ENCODE assay signal across 8 mouse cellular contexts in genomic region chr12:16643508-16644345, GRCm38 (mm10). TPM values are rescaled to one million over a fixed set of nuclear protein-coding genes. Genes with fewer than 3 reads are reported as not detected.
DNase-seq lines count a peak whose midpoint lies in the region; ATAC-seq lines count a peak whose summit lies in the region.

No protein-coding gene starts in this region.

- H3K36me3 ChIP-seq in kidney, embryonic 14.5 days (ENCODE audit: control insufficient read depth, insufficient read depth, low read length): no peaks in the 10 kb centered on the region
- H3K36me3 ChIP-seq in embryonic facial prominence, embryonic 14.5 days (ENCODE audit: control insufficient read depth, insufficient read depth, low read length): no peaks in the 10 kb centered on the region
- H3K36me3 ChIP-seq in heart, embryonic 12.5 days: no peaks in the 10 kb centered on the region
- H3K36me3 ChIP-seq in liver, embryonic 12.5 days: no peaks in the 10 kb centered on the region

- no peak overlapping the region for H3K4me2 ChIP-seq in kidney, embryonic 14.5 days (replicated peaks; ENCODE audit: low read depth, low read length)
- no peak overlapping the region for H3K4me2 ChIP-seq in embryonic facial prominence, embryonic 14.5 days (ENCODE audit: low read depth, low read length)
- H3K4me2 ChIP-seq in heart, embryonic 12.5 days: no peak overlapping the region
- H3K4me2 ChIP-seq in liver, embryonic 12.5 days: no peak overlapping the region

- no peak overlapping the region for H3K27ac ChIP-seq in kidney, embryonic 14.5 days (ENCODE audit: low read depth, low read length)
- H3K27ac ChIP-seq in embryonic facial prominence, embryonic 14.5 days (replicated peaks; ENCODE audit: low read depth, low read length): no peak overlapping the region; the same call in 1 of the 2 replicates
- H3K27ac ChIP-seq in heart, embryonic 12.5 days (ENCODE audit: poor library complexity, severe bottlenecking): no peak overlapping the region
- no peak overlapping the region for H3K27ac ChIP-seq in liver, embryonic 12.5 days

- no peaks in the 10 kb centered on the region for H3K9me3 ChIP-seq in kidney, embryonic 14.5 days (ENCODE audit: control insufficient read depth, low read length)
- H3K9me3 ChIP-seq in embryonic facial prominence, embryonic 14.5 days (ENCODE audit: control insufficient read depth, low read length): no peaks in the 10 kb centered on the region
- H3K9me3 ChIP-seq in heart, embryonic 12.5 days (replicated peaks): no peaks in the 10 kb centered on the region
- no peaks in the 10 kb centered on the region for H3K9me3 ChIP-seq in liver, embryonic 12.5 days (replicated peaks)

- H3K27me3 ChIP-seq in kidney, embryonic 14.5 days (ENCODE audit: control insufficient read depth, insufficient read depth, low read length): no peaks in the 10 kb centered on the region
- no peaks in the 10 kb centered on the region for H3K27me3 ChIP-seq in embryonic facial prominence, embryonic 14.5 days (replicated peaks; ENCODE audit: control insufficient read depth, insufficient read depth, low read length)
- no peaks in the 10 kb centered on the region for H3K27me3 ChIP-seq in heart, embryonic 12.5 days (replicated peaks)
- H3K27me3 ChIP-seq in liver, embryonic 12.5 days (replicated peaks): no peaks in the 10 kb centered on the region

- peak; percentile 39 to 66 for DNase-seq in kidney, adult 8-10 months
- DNase-seq in embryonic facial prominence, embryonic 14.5 days (ENCODE audit: low spot score): peak; percentile 84
- DNase-seq in layer of hippocampus, postnatal 14 days (ENCODE audit: low spot score in 2 of 2): peak; percentile 56 to 73
- DNase-seq in retina, postnatal 7 days (ENCODE audit: low read depth, low spot score): peak; percentile 28
- DNase-seq in embryo, embryonic 10.5 days (ENCODE audit: low spot score): no peak

- no peaks in the 10 kb centered on the region for H3K4me1 ChIP-seq in kidney, embryonic 14.5 days (ENCODE audit: control insufficient read depth, insufficient read depth, low read length)
- H3K4me1 ChIP-seq in embryonic facial prominence, embryonic 14.5 days (ENCODE audit: control insufficient read depth, insufficient read depth, low read length): peaks cover 4% of the 10 kb centered on the region; the same call in 1 of the 2 replicates
- H3K4me1 ChIP-seq in heart, embryonic 12.5 days (replicated peaks): peaks cover 22% of the 10 kb centered on the region
- H3K4me1 ChIP-seq in liver, embryonic 12.5 days: no peaks in the 10 kb centered on the region

- 54% methylated on average over 12 of the region's 12 CpGs for WGBS in kidney, embryonic 14.5 days
- 37% methylated on average over 11 of the region's 12 CpGs for WGBS in embryonic facial prominence, embryonic 14.5 days
- WGBS in heart, embryonic 12.5 days: 61% methylated on average over 12 of the region's 12 CpGs
- 57% methylated on average over 12 of the region's 12 CpGs for WGBS in liver, embryonic 12.5 days (ENCODE audit: insufficient replicate concordance)

- H3K9ac ChIP-seq in kidney, embryonic 14.5 days (ENCODE audit: low read depth, low read length): no peak overlapping the region
- no peak overlapping the region for H3K9ac ChIP-seq in embryonic facial prominence, embryonic 14.5 days (ENCODE audit: low read depth, low read length)
- H3K9ac ChIP-seq in heart, embryonic 12.5 days: 0 out of 2 replicates have a peak overlapping the region, but pooled peaks have one; percentile 7
- H3K9ac ChIP-seq in liver, embryonic 12.5 days: no peak overlapping the region

- no peak overlapping the region for H3K4me3 ChIP-seq in kidney, embryonic 14.5 days (ENCODE audit: low read length)
- no peak overlapping the region for H3K4me3 ChIP-seq in embryonic facial prominence, embryonic 14.5 days (ENCODE audit: low read depth, low read length)
- no peak overlapping the region for H3K4me3 ChIP-seq in heart, embryonic 12.5 days
- H3K4me3 ChIP-seq in liver, embryonic 12.5 days: no peak overlapping the region

- no peak for ATAC-seq in kidney, embryonic 14.5 days (ENCODE audit: low FRiP score, low TSS enrichment)
- peak; percentile 85 for ATAC-seq in embryonic facial prominence, embryonic 14.5 days (ENCODE audit: low read depth)
- ATAC-seq in heart, embryonic 12.5 days (ENCODE audit: insufficient number of reproducible peaks, low FRiP score): no peak
- no peak for ATAC-seq in liver, embryonic 12.5 days

RNA-seq across cellular contexts. Expression of gene Ntsr2, which starts 9.5 kb away (rescaled TPM):
- 0.64 and 0.76 TPM in 2 replicates for polyA plus RNA-seq in kidney, embryonic 14.5 days (2014; fragmentation: Nextera tagmentation; extraction: Ambion mirVana)
- 0.22 TPM in 1 of 2 replicates, not detected in the other for polyA plus RNA-seq in embryonic facial prominence, embryonic 14.5 days (2014; fragmentation: Nextera tagmentation; extraction: Ambion mirVana)
- not detected in 2 replicates for polyA plus RNA-seq in heart, embryonic 12.5 days (2016; fragmentation: Nextera tagmentation; extraction: Ambion mirVana)
- total RNA-seq in layer of hippocampus, postnatal 14 days (2021): 100 to 1,000 TPM; 205 to 223 TPM
- polyA plus RNA-seq in liver, embryonic 12.5 days (2016; fragmentation: Nextera tagmentation; extraction: Ambion mirVana): not detected in 2 replicates

RNA-seq across cellular contexts. Expression of gene Lpin1, which starts 33.0 kb away (rescaled TPM):
- polyA plus RNA-seq in kidney, embryonic 14.5 days (2014; fragmentation: Nextera tagmentation; extraction: Ambion mirVana): 3.5 and 6.1 TPM in 2 replicates
- 7.1 and 7.5 TPM in 2 replicates for polyA plus RNA-seq in embryonic facial prominence, embryonic 14.5 days (2014; fragmentation: Nextera tagmentation; extraction: Ambion mirVana)
- 6.5 and 6.9 TPM in 2 replicates for polyA plus RNA-seq in heart, embryonic 12.5 days (2016; fragmentation: Nextera tagmentation; extraction: Ambion mirVana)
- total RNA-seq in layer of hippocampus, postnatal 14 days (2021): 10 to 100 TPM; 21.4 to 23.1 TPM
- 6.8 and 6.9 TPM in 2 replicates for polyA plus RNA-seq in liver, embryonic 12.5 days (2016; fragmentation: Nextera tagmentation; extraction: Ambion mirVana)
